Comparison of ENCODE assay signal across 23 mouse cellular contexts in the genomic region with DNA sequence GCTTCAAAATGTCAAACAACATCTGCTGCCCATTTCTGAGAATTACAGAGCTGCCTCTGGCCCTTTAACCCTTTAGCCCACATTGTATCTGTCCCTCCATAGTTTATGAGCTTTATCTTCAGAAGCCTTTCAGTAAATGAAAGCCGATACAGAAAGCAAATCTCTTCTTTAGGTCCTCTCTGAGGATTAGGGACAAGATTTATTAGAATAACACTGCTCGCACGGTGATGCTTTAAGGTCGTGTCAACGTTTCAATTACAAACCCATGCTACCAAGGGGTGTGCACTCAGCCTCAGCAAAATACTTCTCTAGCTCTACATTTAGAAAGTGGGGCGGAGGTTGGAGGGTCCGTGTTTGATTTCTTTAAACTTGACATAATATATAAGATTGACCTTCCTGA.
"Had no signal": no experiment of that assay in that cellular context is flagged by ENCODE, and none has a peak within 500 bp of the region (broad histone marks: within the 10 kb centered on the region; RNA-seq: fewer than 3 reads in every experiment).

No protein-coding gene starts in this region.

- H3K4me1 ChIP-seq: limb, embryonic 12.5 days; limb, embryonic 15.5 days; midbrain, embryonic 10.5 days; midbrain, embryonic 13.5 days; neural tube, embryonic 13.5 days had no signal

- H3K9me3 ChIP-seq: limb, embryonic 12.5 days; limb, embryonic 15.5 days; midbrain, embryonic 10.5 days; midbrain, embryonic 13.5 days; neural tube, embryonic 13.5 days had no signal

- H3K9ac ChIP-seq: limb, embryonic 12.5 days; limb, embryonic 15.5 days; liver, embryonic 14.5 days; liver, postnatal 0 days; lung, embryonic 14.5 days; midbrain, embryonic 13.5 days; neural tube, embryonic 13.5 days had no signal

- DNase-seq: kidney, postnatal 14 days; kidney, postnatal 4 days; left cerebral cortex, postnatal 4 days; liver, postnatal 0 days; lung, embryonic 14.5 days; retina, postnatal 1 day; right cerebral cortex, postnatal 25 days; spleen, adult 18-20 months; thymus, adult 2 months; thymus, postnatal 14 days; thymus, postnatal 4 days had no signal

- H3K27ac ChIP-seq: limb, embryonic 12.5 days; limb, embryonic 15.5 days; liver, embryonic 14.5 days; macrophage; midbrain, embryonic 10.5 days; midbrain, embryonic 13.5 days; neural tube, embryonic 13.5 days had no signal

- H3K4me3 ChIP-seq: limb, embryonic 12.5 days; limb, embryonic 15.5 days; midbrain, embryonic 10.5 days; midbrain, embryonic 13.5 days; myocyte; neural tube, embryonic 13.5 days had no signal

- H3K27me3 ChIP-seq: limb, embryonic 12.5 days; limb, embryonic 15.5 days; midbrain, embryonic 13.5 days; neural tube, embryonic 13.5 days had no signal

- H3K36me3 ChIP-seq: limb, embryonic 12.5 days; limb, embryonic 15.5 days; midbrain, embryonic 10.5 days; midbrain, embryonic 13.5 days; neural tube, embryonic 13.5 days had no signal

- H3K4me2 ChIP-seq: limb, embryonic 12.5 days; limb, embryonic 15.5 days; liver, embryonic 11.5 days; lung, embryonic 14.5 days; midbrain, embryonic 13.5 days; neural tube, embryonic 13.5 days had no signal

- ATAC-seq: intestine, postnatal 0 days; liver, postnatal 0 days; lung, postnatal 0 days; midbrain, embryonic 13.5 days; midbrain, embryonic 16.5 days had no signal
